Mouse (Mus musculus) ES-E14 (cell line): ENCODE measurements at regions not wholly inside any gene's neighbourhood (a gene's known extent, or its start where the extent isn't known, plus 50 kb on each side); places are given as distances from the start of the nearest gene placed in this dataset.

Experiments
- DNase-seq: peaks from one replicate; pipeline ENCODE4 v3.0.0-alpha.2; 2013; ENCODE audit warnings: low read depth, low spot score
- H3K27ac ChIP-seq: 2 replicates; pipeline ENCODE4 v1.5.1; 2012; ENCODE audit warnings: low read depth, mild to moderate bottlenecking, low read length, moderate library complexity, mixed read lengths; ENCODE audit not compliant: poor library complexity, insufficient read depth, severe bottlenecking
- H3K36me3 ChIP-seq: 2 replicates; pipeline ENCODE4 v1.6.1; 2012; ENCODE audit warnings: mild to moderate bottlenecking, low read length, moderate library complexity, mixed read lengths; ENCODE audit not compliant: control insufficient read depth, poor library complexity, insufficient read depth, severe bottlenecking
- H3K4me1 ChIP-seq, 2 experiments: fragments of 150-350 bp in 1 of 2; sonication (generic) in 1 of 2; 2 replicates each; pipeline ENCODE4 v1.6.1; 2012; ENCODE audit warnings: low read length in 2 of 2, mild to moderate bottlenecking in 1 of 2, mixed read lengths in 1 of 2; ENCODE audit not compliant: control insufficient read depth in 2 of 2, insufficient read depth in 2 of 2, poor library complexity in 1 of 2
- H3K4me3 ChIP-seq, 2 experiments: fragments of 150-350 bp in 1 of 2; sonication (generic) in 1 of 2; 2 replicates each; pipeline ENCODE4 v1.5.1; 2012; ENCODE audit warnings: low read length in 2 of 2, low read depth in 1 of 2, mild to moderate bottlenecking in 1 of 2, mixed read lengths in 1 of 2; ENCODE audit not compliant: insufficient read depth in 1 of 2, poor library complexity in 1 of 2, severe bottlenecking in 1 of 2
- H3K9ac ChIP-seq: 2 replicates; pipeline ENCODE4 v1.6.1; 2012; ENCODE audit warnings: low read depth, mild to moderate bottlenecking, low read length, mixed read lengths; ENCODE audit not compliant: poor library complexity, insufficient read depth, severe bottlenecking
- H3K9me3 ChIP-seq: fragments of 150-350 bp; sonication (generic); 2 replicates; pipeline ENCODE4 v1.6.1; 2012; ENCODE audit warnings: low read depth, mild to moderate bottlenecking, low read length; ENCODE audit not compliant: control insufficient read depth, insufficient read depth
- CHD2 ChIP-seq: IDR thresholded peaks from 2 replicates; pipeline ENCODE4 v1.6.1; 2014; ENCODE audit warnings: mild to moderate bottlenecking, low read depth, low read length, inconsistent platforms
- HCFC1 ChIP-seq: IDR thresholded peaks from 2 replicates; pipeline ENCODE4 v1.6.1; 2012; ENCODE audit warnings: low read length, inconsistent platforms, borderline replicate concordance; ENCODE audit not compliant: insufficient read depth
- MAFK ChIP-seq: IDR thresholded peaks from 2 replicates; pipeline ENCODE4 v1.6.1; 2014; ENCODE audit warnings: mild to moderate bottlenecking, low read depth, low read length, inconsistent platforms; ENCODE audit not compliant: insufficient read depth
- ZC3H11A ChIP-seq: IDR thresholded peaks from 2 replicates; pipeline ENCODE4 v1.6.1; 2012; ENCODE audit warnings: low read depth, mild to moderate bottlenecking, inconsistent platforms, low read length, borderline replicate concordance
- ZNF384 ChIP-seq: IDR thresholded peaks from 2 replicates; pipeline ENCODE4 v1.6.1; 2012; ENCODE audit warnings: low read depth, low read length, inconsistent platforms
- in situ Hi-C, 2 experiments: fragments of 600-800 bp; cut with MboI; formaldehyde crosslinking; loops; one replicate each; pipeline ENCODE4 v1.15.1; 2025; ENCODE audit warnings: low sequenced_read_pairs in 2 of 2, inconsistent platforms in 1 of 2; ENCODE audit not compliant: unreplicated experiment in 2 of 2

- no peaks in the 10 kb centered on the region for H3K36me3 ChIP-seq
- H3K9ac ChIP-seq, result no peak overlapping the region
- in situ Hi-C loops, result no loop called here
These were observed 495.5 kb downstream of the Dhx35 start for GRCm38 (mm10) chr2:159290081-159290480.

GRCm38 (mm10) chr2:159307001-159307400, 512.4 kb downstream of the Dhx35 start:
- in situ Hi-C loops, result no loop called here
- H3K36me3 ChIP-seq, result no peaks in the 10 kb centered on the region
- TF ChIP-seq HCFC1 (no peak), MAFK (no peak), ZNF384 (no peak), ZC3H11A (no peak), CHD2 (no peak)
- no peak overlapping the region for H3K4me3 ChIP-seq
- no peak overlapping the region for H3K9ac ChIP-seq
- no peaks in the 10 kb centered on the region for H3K4me1 ChIP-seq
- H3K27ac ChIP-seq, result no peak overlapping the region
- no peaks in the 10 kb centered on the region for H3K9me3 ChIP-seq
- DNase-seq, result no peak

More at GRCm38 (mm10) chr2:159290081-159290480, 495.5 kb downstream of the Dhx35 start:
- H3K4me1 ChIP-seq, result no peaks in the 10 kb centered on the region
- H3K27ac ChIP-seq, result no peak overlapping the region
- H3K4me3 ChIP-seq, result no peak overlapping the region
- H3K9me3 ChIP-seq, result no peaks in the 10 kb centered on the region
- no peak for DNase-seq
- no peak for TF ChIP-seq HCFC1
- no peak for TF ChIP-seq ZNF384
- TF ChIP-seq MAFK, result no peak
- TF ChIP-seq CHD2, result no peak
- no peak for TF ChIP-seq ZC3H11A

GRCm38 (mm10) chr2:159334711-159335110, 540.1 kb downstream of the Dhx35 start:
- no peak for DNase-seq
- in situ Hi-C loops, result no loop called here
- Histone ChIP-seq H3K4me3 (no peak overlapping the region), H3K27ac (no peak overlapping the region), H3K9me3 (no peaks in the 10 kb centered on the region), H3K4me1 (no peaks in the 10 kb centered on the region), H3K9ac (no peak overlapping the region), H3K36me3 (no peaks in the 10 kb centered on the region)
- TF ChIP-seq MAFK (no peak), ZNF384 (no peak), CHD2 (no peak), HCFC1 (no peak), ZC3H11A (no peak)

GRCm38 (mm10) chr2:159336646-159337045, 542.0 kb downstream of the Dhx35 start:
- Histone ChIP-seq H3K4me3 (no peak overlapping the region), H3K9me3 (no peaks in the 10 kb centered on the region), H3K9ac (no peak overlapping the region), H3K27ac (no peak overlapping the region), H3K36me3 (no peaks in the 10 kb centered on the region), H3K4me1 (no peaks in the 10 kb centered on the region)
- no peak for DNase-seq
- in situ Hi-C loops, result no loop called here
- TF ChIP-seq ZC3H11A (no peak), CHD2 (no peak), ZNF384 (no peak), MAFK (no peak)
